Mouse (Mus musculus) thymus, adult 2 months (tissue): ENCODE data around the gene Cd4. TPM values are rescaled to one million over a fixed set of nuclear protein-coding genes. Genes with fewer than 3 reads are reported as not detected.

Source experiments
- DNase-seq: peaks from one replicate; pipeline ENCODE4 v3.0.0; 2021
- H3K27ac ChIP-seq: fragments of 200-500 bp; 2 replicates; pipeline ENCODE4 v1.5.1; 2012; ENCODE audit warnings: low read length, control low read depth; ENCODE audit not compliant: control insufficient read depth, insufficient read depth
- H3K27me3 ChIP-seq: fragments of 200-500 bp; 2 replicates; pipeline ENCODE4 v1.6.1; 2012; ENCODE audit warnings: mild to moderate bottlenecking, low read length, moderate library complexity, mixed read lengths; ENCODE audit not compliant: control insufficient read depth, insufficient read depth
- H3K36me3 ChIP-seq: fragments of 200-500 bp; 2 replicates; pipeline ENCODE4 v1.6.1; 2012; ENCODE audit warnings: mild to moderate bottlenecking, low read length, moderate library complexity; ENCODE audit not compliant: control insufficient read depth, insufficient read depth
- H3K4me1 ChIP-seq: fragments of 200-500 bp; replicated peaks from 2 replicates; pipeline ENCODE4 v1.6.1; 2012; ENCODE audit warnings: low read length; ENCODE audit not compliant: control insufficient read depth, insufficient read depth
- H3K4me3 ChIP-seq: fragments of 200-500 bp; 2 replicates; pipeline ENCODE4 v1.5.1; 2012; ENCODE audit warnings: mild to moderate bottlenecking, low read length, control low read depth, moderate library complexity; ENCODE audit not compliant: control insufficient read depth, insufficient read depth
- POLR2A ChIP-seq: fragments of 200-500 bp; IDR thresholded peaks from 2 replicates; pipeline ENCODE4 v1.6.1; 2012; ENCODE audit warnings: mild to moderate bottlenecking, low read length, control low read depth, moderate library complexity; ENCODE audit not compliant: control insufficient read depth, poor library complexity, insufficient read depth; ENCODE audit errors: extremely low read depth
- WGBS: fragments of 180-500 bp; shearing (Covaris S2); methylation state at CpG from one replicate; pipeline ENCODE4 v1.1.7; 2018; 5-methylcytosine and 5-hydroxymethylcytosine counted together
- polyA plus RNA-seq: library from polyadenylated mRNA; depleted of rRNA; stranded (reverse); fragments of >200 nt; gene quantifications from 2 replicates; pipeline ENCODE4 v1.2.3, GENCODE M21; 2012; rRNA removed

Gene Cd4
- polyA plus RNA-seq, 1 experiment = 565 TPM

- H3K4me3 ChIP-seq = no peak overlapping the region
- peaks cover 19% of the 10 kb centered on the region for H3K36me3 ChIP-seq
- H3K4me1 ChIP-seq = peaks cover 15% of the 10 kb centered on the region
- DNase-seq = no peak
- H3K27me3 ChIP-seq = no peaks in the 10 kb centered on the region
- no peak for TF ChIP-seq POLR2A
- no peak overlapping the region for H3K27ac ChIP-seq
- 93% methylated on average over 9 of the region's 9 CpGs for WGBS
These were observed 72.9 kb downstream of the Cd4 start for GRCm38 (mm10) chr6:124814858-124815774.

Other genes starting within 250 kb of the Cd4 start
- 173 and 184 TPM in 2 replicates for gene Lpcat3, start 225.2 kb downstream of the Cd4 start, polyA plus RNA-seq
- 203 and 210 TPM in 2 replicates for gene Emg1, start 176.0 kb downstream of the Cd4 start, polyA plus RNA-seq
- 150 and 171 TPM in 2 replicates for gene Phb2, start 175.9 kb downstream of the Cd4 start, polyA plus RNA-seq
- 210 and 212 TPM in 2 replicates for gene Ptpn6, start 149.5 kb downstream of the Cd4 start, polyA plus RNA-seq
- 265 and 352 TPM in 2 replicates for gene Grcc10, start 146.8 kb downstream of the Cd4 start, polyA plus RNA-seq
- gene Gm45234, start 132.2 kb downstream of the Cd4 start, polyA plus RNA-seq = not detected in 2 replicates
- 48.3 and 51.6 TPM in 2 replicates for gene Atn1, start 131.7 kb downstream of the Cd4 start, polyA plus RNA-seq
- gene Eno2, start 118.5 kb downstream of the Cd4 start, polyA plus RNA-seq = 10.2 and 12.9 TPM in 2 replicates
- gene Lrrc23, start 108.5 kb downstream of the Cd4 start, polyA plus RNA-seq = 4.0 and 5.5 TPM in 2 replicates
- 7.1 and 8.1 TPM in 2 replicates for gene Spsb2, start 79.6 kb downstream of the Cd4 start, polyA plus RNA-seq
- 171 and 181 TPM in 2 replicates for gene Tpi1, start 73.9 kb downstream of the Cd4 start, polyA plus RNA-seq
- gene Usp5, start 58.7 kb downstream of the Cd4 start, polyA plus RNA-seq = 118 and 121 TPM in 2 replicates
- 202 and 248 TPM in 2 replicates for gene Cdca3, start 58.7 kb downstream of the Cd4 start, polyA plus RNA-seq
- gene Gnb3, start 47.9 kb downstream of the Cd4 start, polyA plus RNA-seq = 2.8 and 4.0 TPM in 2 replicates
- gene P3h3, start 30.5 kb downstream of the Cd4 start, polyA plus RNA-seq = 20.1 and 26.8 TPM in 2 replicates
- gene Gpr162, start 24.2 kb downstream of the Cd4 start, polyA plus RNA-seq = 136 and 138 TPM in 2 replicates
- gene Lag3, start 23.5 kb upstream of the Cd4 start, polyA plus RNA-seq = 27.7 and 30.1 TPM in 2 replicates
- gene Ptms, start 31.9 kb upstream of the Cd4 start, polyA plus RNA-seq = 1,595 and 1,797 TPM in 2 replicates
- 404 and 428 TPM in 2 replicates for gene Mlf2, start 43.2 kb upstream of the Cd4 start, polyA plus RNA-seq
- gene Cops7a, start 77.3 kb upstream of the Cd4 start, polyA plus RNA-seq = 168 and 199 TPM in 2 replicates
- gene Pianp, start 108.5 kb upstream of the Cd4 start, polyA plus RNA-seq = 5.1 and 5.5 TPM in 2 replicates
- gene Zfp384, start 120.9 kb upstream of the Cd4 start, polyA plus RNA-seq = 117 and 126 TPM in 2 replicates
- gene Ing4, start 151.5 kb upstream of the Cd4 start, polyA plus RNA-seq = 96.8 and 99.4 TPM in 2 replicates
- 70.8 and 89.5 TPM in 2 replicates for gene Acrbp, start 161.5 kb upstream of the Cd4 start, polyA plus RNA-seq
- 35.7 and 40.0 TPM in 2 replicates for gene Lpar5, start 179.7 kb upstream of the Cd4 start, polyA plus RNA-seq
- 127 and 211 TPM in 2 replicates for gene Chd4, start 207.8 kb upstream of the Cd4 start, polyA plus RNA-seq
- gene Nop2, start 243.7 kb upstream of the Cd4 start, polyA plus RNA-seq = 26.4 and 28.6 TPM in 2 replicates